Mouse (Mus musculus): Measurements from ENCODE around the gene Bbc3.

DNA sequence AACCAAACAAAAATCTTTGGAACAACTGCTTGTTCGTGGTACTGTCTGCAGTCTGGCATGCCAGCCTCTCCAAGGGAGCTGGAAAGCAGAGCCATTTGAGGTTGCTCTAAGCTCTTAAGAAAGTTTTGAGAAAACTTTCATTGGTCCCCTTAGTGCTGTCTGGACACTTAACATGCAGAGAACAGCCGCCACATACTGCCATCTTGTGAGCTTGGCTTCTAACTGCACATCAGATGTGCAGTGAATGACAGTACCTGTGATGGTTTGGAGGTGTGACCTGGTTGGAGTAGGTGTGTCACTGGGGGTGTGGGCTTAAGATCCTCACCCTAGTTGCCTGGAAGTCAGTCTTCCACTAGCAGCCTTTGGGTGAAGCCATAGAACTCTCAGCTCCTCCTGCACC, 29.5 kb downstream of the Bbc3 start:
- TF ChIP-seq POLR2AphosphoS2 (IDR thresholded peaks at IDR 0.05; ENCODE audit: insufficient read length, low read depth), result peak; percentile 14
- no peak for TF ChIP-seq POLR2A (IDR thresholded peaks at IDR 0.05; ENCODE audit: insufficient read length, low read depth)
- TF ChIP-seq TCF12 (IDR thresholded peaks at IDR 0.05; ENCODE audit: insufficient read depth, poor library complexity, severe bottlenecking), result no peak
- TF ChIP-seq CEBPB (IDR thresholded peaks at IDR 0.05; ENCODE audit: insufficient read depth, poor library complexity, severe bottlenecking), result no peak
- no peak for TF ChIP-seq USF1 (IDR thresholded peaks at IDR 0.05; ENCODE audit: low read depth)
- no peak for TF ChIP-seq MYOG (IDR thresholded peaks at IDR 0.05; ENCODE audit: control insufficient read depth in 1 of 3, insufficient read depth in 1 of 3, insufficient read length in 2 of 3, low read depth in 2 of 3)
- no peak for TF ChIP-seq MAX (IDR thresholded peaks at IDR 0.05; ENCODE audit: low read depth)
- TF ChIP-seq MYOD1 (IDR thresholded peaks at IDR 0.05; ENCODE audit: control insufficient read depth in 1 of 3, insufficient read length in 2 of 3, low read depth in 2 of 3), result no peak
